Mouse (Mus musculus) myocyte (in vitro differentiated cells): ENCODE data around the gene Ccser1.

Source experiments
- POLR2A ChIP-seq: IDR thresholded peaks from one replicate; pipeline ENCODE4 v1.6.1; 2011; ENCODE audit warnings: low read depth, mild to moderate bottlenecking, control low read depth, moderate library complexity; ENCODE audit not compliant: insufficient read length
- POLR2AphosphoS2 ChIP-seq: IDR thresholded peaks from one replicate; pipeline ENCODE4 v1.6.1; 2011; ENCODE audit warnings: low read depth, control low read depth; ENCODE audit not compliant: insufficient read length
- SRF ChIP-seq: IDR thresholded peaks from one replicate; pipeline ENCODE4 v1.6.1; 2011; ENCODE audit warnings: low read depth; ENCODE audit not compliant: control insufficient read depth, insufficient read length
- TCF3 ChIP-seq: IDR thresholded peaks from one replicate; pipeline ENCODE4 v1.6.1; 2011; ENCODE audit warnings: low read depth, control low read depth; ENCODE audit not compliant: insufficient read length

- no peak for TF ChIP-seq POLR2A
- no peak for TF ChIP-seq TCF3
- TF ChIP-seq POLR2AphosphoS2 = no peak
- TF ChIP-seq SRF = no peak
These were observed 548.9 kb downstream of the Ccser1 start for GRCm38 (mm10) chr6:61729065-61729464.
